Mouse (Mus musculus): ENCODE measurements around the gene Kmt2d.

Gene Kmt2d

DNA sequence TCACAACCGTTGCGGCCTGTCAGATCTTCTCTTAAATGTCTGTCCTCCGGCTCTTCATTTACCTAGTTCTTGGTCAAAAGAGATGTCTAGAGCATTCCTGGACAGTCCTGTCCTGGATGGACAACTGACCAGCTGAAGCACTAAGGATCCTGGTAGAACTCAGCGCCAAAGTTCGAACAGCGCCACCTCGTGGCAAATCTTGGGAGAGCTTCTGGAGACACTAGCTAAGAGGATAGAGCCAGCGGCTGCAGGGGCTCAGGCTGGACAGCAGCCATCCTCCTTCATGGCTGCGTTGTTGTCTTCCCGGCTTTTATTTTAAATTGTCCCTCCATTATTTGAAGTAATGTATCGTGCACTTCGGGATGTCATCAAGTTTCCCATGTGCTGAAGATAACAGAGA lies 71.6 kb downstream of the Kmt2d start:
- DNase-seq (ENCODE audit: low spot score in 2 of 2) = peak; percentile 72 to 93

DNA sequence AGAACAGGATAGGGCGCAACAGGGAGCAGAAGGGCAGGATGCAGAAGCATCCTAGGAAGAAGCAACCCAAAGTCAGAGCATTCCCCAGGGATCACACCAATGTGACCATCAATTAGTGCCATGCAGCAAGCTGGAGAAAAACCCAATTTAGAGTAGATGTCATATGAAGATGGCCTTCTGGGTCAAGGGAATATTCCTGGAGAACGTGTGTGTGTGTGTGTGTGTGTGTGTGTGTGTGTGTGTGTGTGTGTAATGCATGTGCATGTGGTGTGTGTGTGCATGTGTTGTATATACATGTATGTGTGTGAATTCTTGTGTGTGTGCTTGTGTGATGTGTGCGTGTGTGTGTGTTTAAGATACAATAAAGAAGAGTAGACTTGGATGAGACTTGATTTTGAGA lies 72.1 kb downstream of the Kmt2d start:
- DNase-seq (ENCODE audit: low spot score in 2 of 2) = no peak

DNA sequence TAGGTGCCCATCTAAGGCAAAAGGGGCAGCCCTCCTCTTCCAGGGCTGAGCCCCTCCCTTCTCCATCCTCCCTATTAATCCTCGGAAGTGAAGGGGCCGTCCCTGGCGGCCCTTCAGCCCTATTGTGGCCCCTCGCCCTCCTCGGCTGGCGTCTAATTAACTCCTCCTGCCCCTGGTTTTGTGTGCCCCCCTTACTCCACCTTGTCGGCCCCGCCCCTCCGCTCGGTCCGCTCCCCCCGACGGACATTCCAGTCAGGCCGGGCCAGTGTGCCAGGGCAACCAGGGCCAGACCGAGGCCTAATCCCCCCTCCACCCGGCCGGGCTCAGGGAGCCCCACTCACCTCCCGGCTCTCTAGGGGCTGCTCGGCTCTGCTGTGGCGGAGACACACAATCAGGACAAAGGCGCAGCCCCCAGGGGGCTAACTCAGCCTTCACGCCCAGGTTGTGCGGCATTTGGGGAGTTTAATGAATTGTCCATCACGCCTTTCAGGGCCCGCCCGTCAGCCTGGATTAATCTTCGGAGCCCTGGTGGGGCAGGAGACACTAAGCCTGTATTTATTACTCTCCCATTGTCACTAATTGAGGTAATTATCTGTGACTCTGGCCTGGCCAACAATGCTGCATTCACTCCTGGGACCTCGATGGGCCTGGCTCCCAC lies 73.0 kb downstream of the Kmt2d start:
- no peak for DNase-seq (ENCODE audit: low spot score in 2 of 2)

DNA sequence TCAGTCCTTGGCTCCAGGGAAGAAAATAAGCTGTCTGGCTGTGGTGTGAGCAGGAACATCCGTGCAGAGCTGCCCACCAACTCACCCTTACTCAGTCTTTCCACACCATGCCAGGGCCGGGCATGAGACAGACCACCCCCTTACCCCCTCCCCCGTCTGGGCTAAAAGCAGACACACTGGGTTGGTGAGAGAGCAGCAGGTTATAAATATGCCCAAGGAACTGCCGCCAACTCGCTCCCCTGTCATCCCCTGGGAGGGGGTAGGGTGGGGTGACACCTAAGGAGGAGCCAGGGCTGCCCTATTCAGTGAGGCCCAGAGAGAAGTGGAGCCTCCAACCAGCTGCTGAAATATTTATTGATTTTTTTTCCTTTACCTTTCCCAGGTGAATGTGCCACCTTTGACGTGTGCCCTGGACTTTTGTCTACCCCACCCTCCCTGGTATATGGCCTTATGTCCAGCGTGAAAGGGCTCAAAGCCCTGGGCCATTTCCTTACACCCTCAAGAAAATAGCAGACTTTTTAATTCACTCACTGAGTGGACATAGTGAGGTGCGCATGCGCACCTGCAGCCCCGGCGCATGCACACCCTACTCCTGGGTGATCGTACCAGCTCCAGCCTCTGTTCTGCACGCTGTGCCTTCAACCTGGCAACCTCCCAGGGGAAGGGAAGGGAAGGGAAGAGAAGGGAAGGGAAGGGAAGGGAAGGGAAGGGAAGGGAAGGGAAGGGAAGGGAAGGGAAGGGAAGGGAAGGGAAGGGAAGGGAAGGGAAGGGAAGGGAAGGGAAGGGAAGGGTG lies 74.0 kb downstream of the Kmt2d start:
- DNase-seq (ENCODE audit: low spot score in 2 of 2) = no peak

DNA sequence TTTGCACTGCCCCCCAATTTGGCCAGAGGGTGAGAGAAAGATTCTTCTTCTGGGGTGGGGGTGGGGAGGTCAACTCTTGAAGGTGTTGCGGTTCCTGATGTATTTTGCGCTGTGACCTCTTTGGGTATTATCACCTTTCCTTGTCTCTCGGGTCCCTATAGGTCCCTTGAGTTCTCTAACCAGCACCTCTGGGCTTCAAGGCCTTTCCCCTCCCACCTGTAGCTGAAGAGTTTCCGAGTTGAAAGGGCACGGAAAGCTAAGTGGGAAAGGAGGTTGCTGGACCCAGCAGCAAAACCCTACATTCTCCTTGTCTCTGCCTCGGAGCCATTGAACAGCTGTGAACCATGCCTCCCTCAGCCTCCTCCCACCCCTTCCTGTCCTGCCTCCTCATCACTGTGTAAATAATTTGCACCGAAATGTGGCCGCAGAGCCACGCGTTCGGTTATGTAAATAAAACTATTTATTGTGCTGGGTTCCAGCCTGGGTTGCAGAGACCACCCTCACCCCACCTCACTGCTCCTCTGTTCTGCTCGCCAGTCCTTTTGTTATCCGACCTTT lies 77.8 kb downstream of the Kmt2d start:
- DNase-seq (ENCODE audit: low spot score in 2 of 2) = peak in 1 of 2 experiments; percentile 58

DNA sequence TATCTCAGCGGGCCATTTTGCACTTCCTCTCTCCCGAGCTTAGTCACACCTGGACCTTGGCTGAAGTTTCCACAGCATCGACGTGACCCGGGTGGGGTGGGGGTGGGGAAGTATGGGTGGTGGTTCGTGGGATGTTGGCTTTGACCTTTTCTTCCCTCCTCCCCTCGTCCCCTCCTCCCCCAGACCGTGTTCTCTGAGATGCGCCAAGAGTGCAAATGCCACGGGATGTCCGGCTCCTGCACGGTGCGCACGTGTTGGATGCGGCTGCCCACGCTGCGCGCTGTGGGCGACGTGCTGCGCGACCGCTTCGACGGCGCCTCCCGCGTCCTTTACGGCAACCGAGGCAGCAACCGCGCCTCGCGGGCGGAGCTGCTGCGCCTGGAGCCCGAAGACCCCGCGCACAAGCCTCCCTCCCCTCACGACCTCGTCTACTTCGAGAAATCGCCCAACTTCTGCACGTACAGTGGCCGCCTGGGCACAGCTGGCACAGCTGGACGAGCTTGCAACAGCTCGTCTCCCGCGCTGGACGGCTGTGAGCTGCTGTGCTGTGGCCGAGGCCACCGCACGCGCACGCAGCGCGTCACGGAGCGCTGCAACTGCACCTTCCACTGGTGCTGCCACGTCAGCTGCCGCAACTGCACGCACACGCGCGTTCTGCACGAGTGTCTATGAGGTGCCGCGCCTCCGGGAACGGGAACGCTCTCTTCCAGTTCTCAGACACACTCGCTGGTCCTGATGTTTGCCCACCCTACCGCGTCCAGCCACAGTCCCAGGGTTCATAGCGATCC lies 78.6 kb downstream of the Kmt2d start:
- no peak for DNase-seq (ENCODE audit: low spot score in 2 of 2)

DNA sequence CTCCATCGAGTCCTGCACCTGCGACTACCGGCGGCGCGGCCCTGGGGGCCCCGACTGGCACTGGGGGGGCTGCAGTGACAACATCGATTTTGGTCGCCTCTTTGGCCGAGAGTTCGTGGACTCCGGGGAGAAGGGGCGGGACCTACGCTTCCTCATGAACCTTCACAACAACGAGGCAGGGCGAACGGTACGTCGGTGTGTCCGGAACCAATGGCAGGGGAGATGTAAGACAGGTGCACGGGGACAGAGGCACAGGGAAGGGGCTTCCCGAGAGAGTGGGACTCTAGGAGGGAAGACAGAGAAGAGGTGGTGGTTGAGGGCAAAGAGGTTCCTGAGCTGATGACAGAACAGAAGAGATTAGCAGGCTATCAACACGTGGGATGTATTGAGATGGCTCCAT lies 79.2 kb downstream of the Kmt2d start:
- DNase-seq (ENCODE audit: low spot score in 2 of 2) = peak in 1 of 2 experiments; percentile 59

DNA sequence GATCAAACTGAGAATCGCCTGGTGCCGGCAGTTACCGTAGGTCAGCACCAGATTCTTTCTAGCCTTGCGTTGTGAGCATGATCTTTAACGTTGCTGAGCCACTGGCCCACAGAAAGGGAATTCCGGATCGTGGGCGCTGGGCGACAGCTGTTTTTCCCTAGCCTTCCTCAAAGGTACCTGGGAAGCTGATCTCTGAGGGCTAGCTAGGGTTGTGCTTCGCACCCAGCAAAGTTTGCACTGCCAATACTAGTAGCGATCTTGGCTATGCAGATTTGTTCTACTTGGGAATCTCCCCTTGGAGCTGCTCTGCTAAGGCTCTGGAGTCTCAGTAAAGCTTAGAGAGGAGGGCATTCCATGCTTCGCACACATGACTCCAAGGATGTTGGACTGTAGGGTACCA lies 79.8 kb downstream of the Kmt2d start:
- no peak for DNase-seq (ENCODE audit: low spot score in 2 of 2)

DNA sequence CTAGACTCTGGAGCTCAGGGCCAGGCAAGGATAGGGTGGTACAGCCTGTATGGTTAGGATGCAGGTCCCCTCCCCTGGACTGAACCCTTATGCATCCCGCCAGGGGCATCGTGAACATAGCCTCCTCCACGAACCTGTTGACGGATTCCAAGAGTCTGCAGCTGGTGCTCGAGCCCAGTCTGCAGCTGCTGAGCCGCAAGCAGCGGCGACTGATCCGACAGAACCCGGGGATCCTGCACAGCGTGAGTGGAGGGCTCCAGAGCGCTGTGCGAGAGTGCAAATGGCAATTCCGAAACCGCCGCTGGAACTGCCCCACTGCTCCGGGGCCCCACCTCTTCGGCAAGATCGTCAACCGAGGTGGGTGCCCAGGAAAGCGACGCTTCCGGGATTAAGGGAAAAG lies 80.2 kb downstream of the Kmt2d start:
- peak in 1 of 2 experiments; percentile 58 for DNase-seq (ENCODE audit: low spot score in 2 of 2)

DNA sequence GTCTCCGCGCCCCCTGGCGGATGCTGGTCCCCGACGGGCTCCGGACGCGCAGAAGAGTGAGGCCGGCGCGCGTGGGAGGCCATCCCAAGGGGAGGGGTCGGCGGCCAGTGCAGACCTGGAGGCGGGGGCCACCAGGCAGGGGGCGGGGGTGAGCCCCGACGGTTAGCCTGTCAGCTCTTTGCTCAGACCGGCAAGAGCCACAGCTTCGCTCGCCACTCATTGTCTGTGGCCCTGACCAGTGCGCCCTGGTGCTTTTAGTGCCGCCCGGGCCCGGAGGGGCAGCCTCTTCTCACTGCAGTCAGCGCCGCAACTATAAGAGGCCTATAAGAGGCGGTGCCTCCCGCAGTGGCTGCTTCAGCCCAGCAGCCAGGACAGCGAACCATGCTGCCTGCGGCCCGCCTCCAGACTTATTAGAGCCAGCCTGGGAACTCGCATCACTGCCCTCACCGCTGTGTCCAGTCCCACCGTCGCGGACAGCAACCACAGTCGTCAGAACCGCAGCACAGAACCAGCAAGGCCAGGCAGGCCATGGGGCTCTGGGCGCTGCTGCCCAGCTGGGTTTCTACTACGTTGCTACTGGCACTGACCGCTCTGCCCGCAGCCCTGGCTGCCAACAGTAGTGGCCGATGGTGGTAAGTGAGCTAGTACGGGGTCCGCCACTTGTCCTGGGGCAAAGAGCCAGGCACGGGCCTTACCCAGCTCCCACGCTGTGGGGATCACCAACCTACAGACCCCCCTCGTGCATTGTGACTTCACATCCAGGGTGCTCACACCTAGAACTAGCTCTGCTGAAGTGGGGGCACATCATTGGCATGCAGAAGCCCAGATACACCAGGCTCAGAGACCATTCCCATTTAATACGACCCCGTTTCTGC lies 81.1 kb downstream of the Kmt2d start, which contains the start of gene Wnt1:
TSS of gene Wnt1 (plus strand) at position 197 of the 875 bp plus-strand sequence.
- DNase-seq (ENCODE audit: low spot score in 2 of 2) = peak; percentile 51 to 86

DNA sequence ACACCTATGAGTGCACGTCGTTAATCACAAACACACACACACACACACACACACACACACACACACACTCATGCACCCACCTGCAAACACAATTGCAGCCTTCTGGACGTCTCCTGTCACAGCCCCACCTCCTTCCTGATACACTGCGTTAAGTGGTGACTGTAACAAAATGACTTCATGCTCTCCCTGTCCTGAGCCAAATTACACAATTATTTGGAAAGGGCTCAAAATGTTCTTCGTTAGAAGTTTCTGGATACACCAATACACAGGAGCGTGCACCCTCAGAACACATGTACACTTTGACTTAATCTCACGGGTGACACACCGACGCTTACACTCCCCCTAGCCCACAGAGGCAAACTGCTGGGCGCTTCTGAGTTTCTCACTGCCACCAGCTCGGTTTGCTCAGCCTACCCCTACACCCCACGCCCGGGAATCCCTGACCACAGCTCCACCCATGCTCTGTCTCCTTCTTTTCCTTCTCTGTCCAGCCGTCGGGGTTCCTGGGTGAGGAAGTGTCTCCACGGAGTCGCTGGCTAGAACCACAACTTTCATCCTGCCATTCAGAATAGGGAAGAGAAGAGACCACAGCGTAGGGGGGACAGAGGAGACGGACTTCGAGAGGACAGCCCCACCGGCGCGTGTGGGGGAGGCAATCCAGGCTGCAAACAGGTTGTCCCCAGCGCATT lies 81.9 kb downstream of the Kmt2d start:
- no peak for DNase-seq (ENCODE audit: low spot score in 2 of 2)

DNA sequence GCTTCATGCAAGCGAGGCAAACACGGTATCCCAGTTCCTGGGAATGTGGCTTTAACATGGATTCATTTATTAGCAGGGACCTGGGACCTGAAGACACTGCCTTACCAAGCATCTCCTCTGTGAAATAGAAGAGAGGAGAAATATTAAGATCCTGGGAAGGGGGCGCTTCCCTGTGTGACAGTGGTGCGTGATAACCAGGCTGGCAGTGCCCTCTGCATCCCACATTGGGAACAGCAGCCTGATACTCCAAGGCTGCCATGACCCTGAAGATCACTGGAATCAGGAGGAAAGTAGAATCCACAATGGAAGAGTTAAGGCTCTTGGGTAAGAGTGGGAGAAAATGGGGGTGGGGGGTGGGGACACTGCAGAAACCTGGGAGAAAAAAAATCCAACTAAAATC lies 83.1 kb downstream of the Kmt2d start:
- no peak for DNase-seq (ENCODE audit: low spot score in 2 of 2)

DNA sequence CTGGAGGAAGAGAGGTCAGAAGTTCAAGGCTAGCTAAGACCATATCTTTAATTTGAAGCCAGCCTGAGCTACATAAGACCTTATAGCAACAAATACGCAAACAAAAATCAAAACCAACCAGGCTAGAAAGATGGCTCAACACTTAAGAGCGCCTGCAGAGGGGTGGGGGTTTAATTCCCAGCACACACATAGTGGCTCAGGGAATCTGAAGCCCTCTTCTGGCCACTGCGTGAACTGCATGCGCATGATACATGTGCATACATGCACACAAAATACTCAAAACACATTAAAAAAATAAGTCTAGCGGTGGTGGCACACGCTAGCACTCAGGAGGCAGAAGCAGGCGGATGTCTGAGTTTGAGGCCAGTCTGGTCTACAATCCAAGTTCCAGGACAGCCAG lies 85.3 kb downstream of the Kmt2d start:
- DNase-seq (ENCODE audit: low spot score in 2 of 2) = peak in 1 of 2 experiments; percentile 68

Measured in spleen, postnatal 4 days (tissue).